Mouse (Mus musculus) cerebellum, postnatal 4 days (tissue): ENCODE measurements around the gene Fam13c.

Experiments
- DNase-seq, 2 experiments: peaks; one replicate each; pipeline ENCODE4 v3.0.0; 2022; ENCODE audit warnings: low spot score in 2 of 2, mixed read lengths in 1 of 2

Gene Fam13c

DNA sequence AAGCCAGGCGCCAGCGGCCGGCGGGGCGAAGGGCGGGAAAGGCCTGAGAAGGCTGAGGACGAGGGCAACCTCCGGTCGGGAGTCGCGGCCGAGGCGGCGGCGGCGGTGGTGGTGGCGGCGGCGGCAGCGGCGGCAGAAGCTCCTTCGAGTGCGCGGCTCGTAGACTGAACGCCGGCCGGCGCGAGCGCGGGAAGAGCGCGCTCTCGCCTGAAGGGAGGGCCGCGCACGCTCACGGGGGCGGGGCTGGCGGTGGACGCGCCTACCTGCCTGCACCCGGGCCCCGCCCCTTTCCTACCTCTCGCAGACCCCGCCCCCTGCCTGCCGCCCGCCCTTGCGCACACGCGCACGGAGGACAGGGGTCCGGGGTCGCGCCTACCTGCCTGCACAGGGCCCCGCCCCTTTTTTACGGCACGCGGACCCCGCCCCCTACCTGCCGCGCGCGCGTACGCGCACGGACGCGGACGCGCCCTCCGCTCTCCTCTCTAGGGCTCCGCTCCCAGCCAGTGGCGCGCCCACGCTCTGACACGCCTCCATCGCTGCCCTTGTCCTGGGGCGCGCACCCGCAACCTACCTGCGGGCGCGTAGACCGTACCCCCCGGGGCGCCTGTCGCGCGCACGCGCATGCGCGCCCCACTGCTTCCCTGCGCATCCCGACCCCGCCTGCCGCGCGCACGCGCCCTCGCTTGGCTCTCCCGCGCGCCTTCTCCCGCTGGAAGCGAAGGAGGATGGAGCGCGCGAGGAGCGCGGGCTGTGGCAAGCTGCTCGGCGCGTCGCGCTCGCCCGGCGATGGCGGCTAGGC is 159.0 kb downstream of the Fam13c start:
- peak; percentile 82 to 96 for DNase-seq

DNA sequence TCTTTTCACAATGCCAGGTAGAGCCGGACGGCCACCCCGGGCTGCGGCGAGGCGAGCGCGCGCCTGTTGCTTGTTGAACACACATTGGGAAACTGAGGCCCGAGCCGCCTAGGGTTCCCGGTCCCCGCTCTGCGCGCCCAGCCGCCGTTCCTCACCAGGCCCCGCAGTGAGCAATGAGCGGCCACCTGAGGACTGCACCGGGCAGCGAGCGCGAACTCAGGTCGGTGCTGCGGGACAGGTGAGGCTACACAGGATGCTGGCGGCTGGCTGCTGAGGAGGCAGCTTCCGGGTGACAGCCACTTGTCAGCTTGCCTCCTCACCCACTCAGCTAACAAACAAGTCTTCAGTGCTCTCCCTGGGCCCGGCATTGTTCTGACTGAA is 159.6 kb downstream of the Fam13c start:
- DNase-seq = no peak
